Mouse (Mus musculus) stomach, embryonic 16.5 days (tissue): ENCODE data around the gene Kxd1. TPM values are rescaled to one million over a fixed set of nuclear protein-coding genes. Genes with fewer than 3 reads are reported as not detected.

Experiments used
- ATAC-seq: fragments of 200-750 bp; cut with Nextera tagmentation; 2 replicates; pipeline ENCODE4 v1.8.0; 2017; ENCODE audit warnings: moderate number of reproducible peaks, moderate TSS enrichment; ENCODE audit not compliant: insufficient read depth, low FRiP score
- H3K27ac ChIP-seq: fragments of 300-500 bp; sonication (generic); 2 replicates; pipeline ENCODE4 v1.5.1; 2014; ENCODE audit warnings: low read length
- H3K27me3 ChIP-seq: fragments of 300-500 bp; sonication (generic); 2 replicates; pipeline ENCODE4 v1.6.1; 2014; ENCODE audit warnings: low read length, control low read depth, mixed read lengths; ENCODE audit not compliant: control insufficient read depth, insufficient read depth
- H3K36me3 ChIP-seq: fragments of 300-500 bp; sonication (generic); 2 replicates; pipeline ENCODE4 v1.6.1; 2014; ENCODE audit warnings: low read length; ENCODE audit not compliant: control insufficient read depth, insufficient read depth
- H3K4me1 ChIP-seq: fragments of 300-500 bp; sonication (generic); 2 replicates; pipeline ENCODE4 v1.6.1; 2014; ENCODE audit warnings: low read length, control low read depth, mixed read lengths; ENCODE audit not compliant: control insufficient read depth, insufficient read depth
- H3K4me2 ChIP-seq: fragments of 300-500 bp; sonication (generic); 2 replicates; pipeline ENCODE4 v1.6.1; 2014; ENCODE audit warnings: low read depth, low read length, mixed read lengths
- H3K4me3 ChIP-seq: fragments of 300-500 bp; sonication (generic); replicated peaks from 2 replicates; pipeline ENCODE4 v1.5.1; 2014; ENCODE audit warnings: mild to moderate bottlenecking, low read length
- H3K9ac ChIP-seq: fragments of 300-500 bp; sonication (generic); 2 replicates; pipeline ENCODE4 v1.6.1; 2014; ENCODE audit warnings: low read length
- H3K9me3 ChIP-seq: fragments of 300-500 bp; sonication (generic); replicated peaks from 2 replicates; pipeline ENCODE4 v1.6.1; 2016; ENCODE audit warnings: low read length, control low read depth; ENCODE audit not compliant: control insufficient read depth
- WGBS: fragments of 180-500 bp; shearing (Covaris S2); extraction: QIAGEN DNeasy Blood & Tissue Kit; methylation state at CpG from one replicate; pipeline ENCODE4 v1.1.7; 2014; 5-methylcytosine and 5-hydroxymethylcytosine counted together
- polyA plus RNA-seq: library from polyadenylated mRNA; unstranded; fragments of >200 nt; fragmentation: Nextera tagmentation; extraction: Ambion mirVana; gene quantifications from 2 replicates; pipeline ENCODE4 v1.2.1, GENCODE M21; 2015

Gene Kxd1
- polyA plus RNA-seq, 1 experiment from 2014 or later = 53.9 TPM

DNA sequence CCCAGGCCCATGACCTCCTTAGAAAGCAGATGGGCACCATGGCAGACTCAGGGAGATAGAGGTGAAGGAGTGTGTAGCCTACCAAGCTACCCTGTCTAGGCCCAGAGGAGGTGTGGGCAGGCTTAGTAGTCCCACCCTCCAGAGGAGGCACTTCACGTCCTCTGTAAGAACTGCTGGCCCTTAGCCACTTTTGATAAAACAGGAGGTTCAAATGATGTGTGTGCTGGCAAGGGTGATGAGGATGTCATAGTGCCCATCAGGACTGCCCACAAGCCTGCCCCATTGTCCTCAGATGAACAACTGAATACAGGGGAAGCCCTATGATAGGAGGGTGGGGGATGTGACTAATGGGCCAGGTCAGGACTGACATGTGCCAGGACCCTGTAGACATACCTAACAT lies 25.1 kb upstream of the Kxd1 start:
- Histone ChIP-seq H3K27ac (no peak overlapping the region), H3K4me3 (no peak overlapping the region), H3K4me1 (peaks cover 21% of the 10 kb centered on the region), H3K9me3 (no peaks in the 10 kb centered on the region), H3K27me3 (no peaks in the 10 kb centered on the region), H3K36me3 (no peaks in the 10 kb centered on the region), H3K4me2 (no peak overlapping the region), H3K9ac (no peak overlapping the region)
- 38% methylated on average over 1 of the region's 1 CpGs for WGBS
- 0 out of 2 replicates have a peak, but pooled peaks have one; percentile 6 for ATAC-seq

DNA sequence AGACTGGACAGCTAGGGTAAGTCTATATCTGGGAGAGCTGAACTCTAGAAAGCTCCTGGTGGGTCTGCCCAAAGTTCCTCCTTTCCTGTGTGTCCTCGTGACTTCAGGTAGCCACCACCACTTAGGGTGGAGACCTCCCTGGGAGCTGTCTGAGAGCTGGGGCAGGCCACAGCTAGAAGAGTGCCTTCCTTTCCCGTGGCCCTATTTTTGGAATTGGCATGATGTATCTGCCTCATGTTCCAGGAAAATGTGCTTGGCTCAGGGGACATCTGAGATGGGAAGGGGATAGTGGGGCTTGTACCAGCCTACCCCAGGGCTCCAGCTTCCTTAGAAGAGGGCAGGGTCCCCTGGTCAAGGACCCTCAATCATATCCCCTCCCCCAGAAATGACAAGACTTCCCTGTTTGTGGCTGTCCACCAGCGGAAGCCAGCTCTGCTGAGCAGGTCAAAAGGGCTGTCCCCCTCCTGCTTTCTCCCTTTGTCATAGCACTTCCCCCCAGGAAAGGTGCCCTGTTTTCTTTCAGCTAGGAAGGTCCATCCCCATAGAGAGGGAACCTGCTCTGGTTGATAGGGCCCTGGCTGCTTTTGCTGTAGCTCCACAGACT lies 23.9 kb upstream of the Kxd1 start:
- Histone ChIP-seq H3K27me3 (no peaks in the 10 kb centered on the region), H3K9me3 (no peaks in the 10 kb centered on the region), H3K4me2 (no peak overlapping the region), H3K36me3 (no peaks in the 10 kb centered on the region), H3K27ac (no peak overlapping the region), H3K4me3 (no peak overlapping the region), H3K4me1 (peaks cover 23% of the 10 kb centered on the region), H3K9ac (no peak overlapping the region)
- WGBS = 51% methylated on average over 3 of the region's 3 CpGs
- no peak for ATAC-seq

GRCm38 (mm10) chr8:70549412-70550184 lies 21.8 kb upstream of the Kxd1 start:
- 86% methylated on average over 10 of the region's 10 CpGs for WGBS
- no peak overlapping the region for H3K9ac ChIP-seq
- H3K4me2 ChIP-seq = no peak overlapping the region
- no peaks in the 10 kb centered on the region for H3K27me3 ChIP-seq
- peaks cover 24% of the 10 kb centered on the region for H3K4me1 ChIP-seq
- no peak for ATAC-seq
- H3K36me3 ChIP-seq = no peaks in the 10 kb centered on the region
- H3K27ac ChIP-seq = no peak overlapping the region
- no peaks in the 10 kb centered on the region for H3K9me3 ChIP-seq
- no peak overlapping the region for H3K4me3 ChIP-seq

DNA sequence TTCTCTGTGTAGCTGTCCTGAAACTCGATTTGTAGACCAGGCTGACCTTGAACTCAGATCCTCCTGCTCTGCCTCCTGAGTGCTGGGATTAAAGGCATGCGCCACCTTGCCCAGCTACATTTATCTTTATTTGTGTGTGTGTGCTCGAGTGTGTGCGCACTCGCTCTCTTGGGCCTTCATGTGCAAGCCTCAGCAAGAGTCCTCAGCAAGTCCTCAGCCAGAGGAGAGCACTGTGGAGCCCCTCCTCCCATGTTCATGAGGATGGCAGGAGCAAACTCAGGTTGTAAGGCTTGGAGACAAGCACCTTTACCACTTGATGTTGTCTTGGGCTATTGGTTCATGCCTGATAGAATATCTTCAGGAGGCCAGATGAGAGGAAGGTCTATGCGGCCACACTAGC lies 20.0 kb upstream of the Kxd1 start:
- no peak for ATAC-seq
- 80% methylated on average over 6 of the region's 6 CpGs for WGBS
- Histone ChIP-seq H3K9ac (no peak overlapping the region), H3K4me1 (peaks cover 19% of the 10 kb centered on the region), H3K27me3 (no peaks in the 10 kb centered on the region), H3K9me3 (no peaks in the 10 kb centered on the region), H3K4me2 (no peak overlapping the region), H3K4me3 (no peak overlapping the region), H3K36me3 (no peaks in the 10 kb centered on the region), H3K27ac (no peak overlapping the region)

- WGBS = 79% methylated on average over 4 of the region's 4 CpGs
- ATAC-seq = no peak
- Histone ChIP-seq H3K27ac (no peak overlapping the region), H3K4me3 (no peak overlapping the region), H3K4me2 (no peak overlapping the region), H3K36me3 (no peaks in the 10 kb centered on the region), H3K4me1 (peaks cover 15% of the 10 kb centered on the region), H3K9ac (0 out of 2 replicates have a peak overlapping the region, but pooled peaks have one; percentile 10), H3K27me3 (no peaks in the 10 kb centered on the region), H3K9me3 (no peaks in the 10 kb centered on the region)
Observed at GRCm38 (mm10) chr8:70546412-70546811, 18.7 kb upstream of the Kxd1 start.

- H3K4me3 ChIP-seq = no peak overlapping the region
- no peak overlapping the region for H3K4me2 ChIP-seq
- H3K27me3 ChIP-seq = no peaks in the 10 kb centered on the region
- no peak overlapping the region for H3K9ac ChIP-seq
- H3K4me1 ChIP-seq = peaks cover 27% of the 10 kb centered on the region
- no peak for ATAC-seq
- WGBS = 44% methylated on average over 6 of the region's 6 CpGs
- no peaks in the 10 kb centered on the region for H3K9me3 ChIP-seq
- peak overlapping the region; percentile 58; the same call in 1 of the 2 replicates for H3K27ac ChIP-seq
- no peaks in the 10 kb centered on the region for H3K36me3 ChIP-seq
Observed at GRCm38 (mm10) chr8:70544200-70544687, 16.5 kb upstream of the Kxd1 start.

DNA sequence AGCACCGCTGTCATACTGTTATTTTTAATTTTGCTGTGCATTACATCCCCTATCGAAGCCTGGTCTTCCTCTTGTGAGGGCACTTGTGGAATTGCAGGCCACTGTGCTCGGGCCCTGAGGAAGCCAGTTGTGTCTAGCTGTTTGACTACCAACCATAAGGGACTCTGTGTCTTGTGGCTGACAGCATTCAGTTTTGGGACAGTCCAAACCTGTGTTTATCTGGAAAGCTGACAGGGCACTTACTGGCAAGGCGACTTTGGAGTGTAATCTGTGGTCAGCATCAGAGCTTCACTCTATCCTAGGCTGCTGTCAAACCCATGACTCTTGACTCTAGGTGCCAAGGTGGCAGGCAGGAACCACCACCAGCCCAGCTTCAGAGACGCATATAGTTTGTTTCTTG lies 13.3 kb upstream of the Kxd1 start:
- peak overlapping the region; percentile 91 for H3K4me3 ChIP-seq
- no peaks in the 10 kb centered on the region for H3K27me3 ChIP-seq
- H3K27ac ChIP-seq = peak overlapping the region; percentile 95; the same call in 1 of the 2 replicates
- 68% methylated on average over 5 of the region's 5 CpGs for WGBS
- no peaks in the 10 kb centered on the region for H3K9me3 ChIP-seq
- ATAC-seq = no peak
- H3K9ac ChIP-seq = peak overlapping the region; percentile 90
- peak overlapping the region; percentile 97 for H3K4me2 ChIP-seq
- H3K36me3 ChIP-seq = 0 out of 2 replicates have a peak, but pooled peaks cover 6% of the 10 kb centered on the region
- H3K4me1 ChIP-seq = peaks cover 29% of the 10 kb centered on the region

DNA sequence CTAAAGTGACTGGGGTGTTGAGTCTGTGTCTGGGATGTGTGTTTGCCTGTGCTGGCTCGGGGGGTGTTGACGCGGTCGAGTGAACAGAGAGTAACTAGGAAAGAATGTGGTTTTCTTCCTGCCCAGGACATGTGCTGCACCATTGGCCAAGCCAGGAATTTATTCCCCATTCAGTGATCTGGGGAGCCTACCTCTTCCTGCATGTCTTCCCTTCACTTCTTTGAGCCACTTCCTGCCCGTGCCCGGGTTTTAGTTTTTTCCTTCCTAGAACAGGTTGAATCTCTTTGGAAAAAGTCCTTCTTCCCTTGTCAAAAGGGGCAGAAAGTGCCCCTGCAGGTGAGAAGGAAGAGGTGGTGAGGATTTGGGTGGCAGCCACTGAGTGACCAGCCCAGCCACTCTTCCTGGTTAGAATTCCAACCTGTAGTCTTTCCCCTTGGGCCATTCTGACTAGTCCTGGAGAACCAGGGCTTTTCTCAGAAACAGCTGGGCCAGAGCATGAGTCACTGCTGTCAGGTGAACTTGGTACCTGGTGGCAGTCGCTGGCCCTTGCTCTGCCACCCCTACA lies 12.8 kb upstream of the Kxd1 start:
- H3K4me1 ChIP-seq = peaks cover 29% of the 10 kb centered on the region
- no peaks in the 10 kb centered on the region for H3K9me3 ChIP-seq
- peak overlapping the region; percentile 90 for H3K9ac ChIP-seq
- H3K27ac ChIP-seq = peak overlapping the region; percentile 95
- WGBS = 31% methylated on average over 7 of the region's 7 CpGs
- H3K27me3 ChIP-seq = no peaks in the 10 kb centered on the region
- no peak for ATAC-seq
- H3K4me2 ChIP-seq = peak overlapping the region; percentile 97
- peak overlapping the region; percentile 91 for H3K4me3 ChIP-seq
- 0 out of 2 replicates have a peak, but pooled peaks cover 6% of the 10 kb centered on the region for H3K36me3 ChIP-seq

- Histone ChIP-seq H3K9me3 (no peaks in the 10 kb centered on the region), H3K4me2 (peak overlapping the region; percentile 97), H3K36me3 (0 out of 2 replicates have a peak, but pooled peaks cover 7% of the 10 kb centered on the region), H3K9ac (peak overlapping the region; percentile 90), H3K27ac (peak overlapping the region; percentile 95), H3K4me1 (peaks cover 29% of the 10 kb centered on the region), H3K27me3 (no peaks in the 10 kb centered on the region), H3K4me3 (peak overlapping the region; percentile 91)
- ATAC-seq = no peak
- 4% methylated on average over 4 of the region's 4 CpGs for WGBS
Observed at GRCm38 (mm10) chr8:70540013-70540506, 12.3 kb upstream of the Kxd1 start.
